Mouse (Mus musculus) heart, embryonic 12.5 days (tissue): ENCODE measurements around the gene Polr2g. TPM values are rescaled to one million over a fixed set of nuclear protein-coding genes. Genes with fewer than 3 reads are reported as not detected.

Experiments
- ATAC-seq: fragments of 200-750 bp; cut with Nextera tagmentation; 2 replicates; pipeline ENCODE4 v1.8.0; 2017; ENCODE audit warnings: moderate TSS enrichment, moderate library complexity; ENCODE audit not compliant: insufficient number of reproducible peaks, low FRiP score
- H3K27ac ChIP-seq: fragments of 300-500 bp; sonication (generic); 2 replicates; pipeline ENCODE4 v1.5.1; 2016; ENCODE audit warnings: mild to moderate bottlenecking, moderate library complexity; ENCODE audit not compliant: poor library complexity, severe bottlenecking
- H3K27me3 ChIP-seq: fragments of 300-500 bp; sonication (generic); replicated peaks from 2 replicates; pipeline ENCODE4 v1.6.1; 2016; ENCODE audit warnings: mild to moderate bottlenecking, moderate library complexity
- H3K36me3 ChIP-seq: fragments of 300-500 bp; sonication (generic); 2 replicates; pipeline ENCODE4 v1.6.1; 2016; ENCODE audit warnings: mild to moderate bottlenecking, moderate library complexity
- H3K4me1 ChIP-seq: fragments of 300-500 bp; sonication (generic); replicated peaks from 2 replicates; pipeline ENCODE4 v1.6.1; 2016; ENCODE audit warnings: mild to moderate bottlenecking
- H3K4me2 ChIP-seq: fragments of 300-500 bp; sonication (generic); 2 replicates; pipeline ENCODE4 v1.6.1; 2016; ENCODE audit warnings: mild to moderate bottlenecking, moderate library complexity
- H3K4me3 ChIP-seq: fragments of 300-500 bp; sonication (generic); 2 replicates; pipeline ENCODE4 v1.5.1; 2016; ENCODE audit warnings: mild to moderate bottlenecking
- H3K9ac ChIP-seq: fragments of 300-500 bp; sonication (generic); 2 replicates; pipeline ENCODE4 v1.6.1; 2016; ENCODE audit warnings: mild to moderate bottlenecking, moderate library complexity
- H3K9me3 ChIP-seq: fragments of 300-500 bp; sonication (generic); replicated peaks from 2 replicates; pipeline ENCODE4 v1.6.1; 2016; ENCODE audit warnings: mild to moderate bottlenecking, moderate library complexity
- whole genome bisulfite sequencing: fragments of 180-500 bp; shearing (Covaris S2); methylation state at CpG from one replicate; pipeline ENCODE4 v1.1.7; 2016; 5-methylcytosine and 5-hydroxymethylcytosine counted together
- polyA plus RNA-seq: library from polyadenylated mRNA; unstranded; fragments of >200 nt; fragmentation: Nextera tagmentation; extraction: Ambion mirVana; gene quantifications from 2 replicates; pipeline ENCODE4 v1.2.1, GENCODE M21; 2016

Gene Polr2g
- polyA plus RNA-seq, 1 experiment from 2014 or later = 145 TPM

DNA sequence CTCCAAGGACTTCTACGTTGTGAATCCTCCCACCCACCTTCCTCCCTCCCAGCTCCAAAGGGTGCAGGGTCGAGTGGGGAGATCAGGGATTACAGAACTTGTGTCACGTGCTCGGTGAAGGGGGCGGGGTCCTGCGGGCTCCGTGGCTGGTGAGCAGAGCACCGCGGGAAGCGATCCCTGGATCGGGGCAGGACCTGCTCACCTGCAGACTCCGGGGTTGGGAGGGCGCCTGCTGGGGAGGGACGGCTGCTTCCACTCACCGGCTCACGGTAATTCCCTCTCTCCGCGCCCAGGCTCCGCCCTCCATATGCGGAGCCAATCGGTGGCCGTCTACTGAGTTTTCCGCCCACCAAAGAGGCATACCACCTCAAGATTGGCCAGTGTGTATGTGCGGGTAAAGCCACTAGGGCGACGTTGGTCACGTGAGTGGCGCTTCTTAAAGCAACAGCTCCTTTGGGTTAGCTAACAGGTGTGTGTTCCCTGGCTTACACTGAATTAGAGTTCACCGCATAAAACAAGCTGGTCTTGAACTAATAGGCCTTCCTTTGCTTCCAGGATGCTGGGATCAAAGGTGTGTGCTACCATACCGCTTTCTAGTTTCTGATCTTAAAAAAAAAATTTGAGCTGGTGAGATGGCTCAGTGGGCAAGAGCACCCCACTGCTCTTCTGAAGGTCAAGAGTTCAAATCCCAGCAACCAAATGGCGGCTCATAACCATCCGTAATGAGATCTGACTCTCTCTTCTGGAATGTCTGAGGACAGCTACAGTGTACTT is 12.2 kb downstream of the Polr2g start, which contains the start of gene Taf6l:
TSS of gene Taf6l (minus strand) at position 410 of the 774 bp plus-strand sequence.
- H3K27me3 ChIP-seq = no peaks in the 10 kb centered on the region
- WGBS = under 1% methylated on average over 32 of the region's 32 CpGs
- peak; percentile 100 for ATAC-seq
- H3K36me3 ChIP-seq = peaks cover 38% of the 10 kb centered on the region
- H3K9me3 ChIP-seq = no peaks in the 10 kb centered on the region
- peaks cover 9% of the 10 kb centered on the region for H3K4me1 ChIP-seq
- H3K4me2 ChIP-seq = peak within 1 kb of the TSS; percentile 85
- peak within 1 kb of the TSS; percentile 84 for H3K9ac ChIP-seq
- peak within 1 kb of the TSS; percentile 85 for H3K27ac ChIP-seq
- peak within 1 kb of the TSS; percentile 90 for H3K4me3 ChIP-seq

GRCm38 (mm10) chr19:8774951-8775421 is 23.4 kb downstream of the Polr2g start:
- H3K36me3 ChIP-seq = peaks cover 34% of the 10 kb centered on the region
- peaks cover 28% of the 10 kb centered on the region for H3K4me1 ChIP-seq
- peak overlapping the region; percentile 100 for H3K27ac ChIP-seq
- H3K9ac ChIP-seq = peak overlapping the region; percentile 98
- 4% methylated on average over 20 of the region's 20 CpGs for WGBS
- H3K27me3 ChIP-seq = no peaks in the 10 kb centered on the region
- ATAC-seq = peak; percentile 2
- H3K9me3 ChIP-seq = no peaks in the 10 kb centered on the region
- H3K4me2 ChIP-seq = peak overlapping the region; percentile 88
- peak overlapping the region; percentile 98 for H3K4me3 ChIP-seq

- peak within 1 kb of the TSS; percentile 98 for H3K4me3 ChIP-seq
- peak within 1 kb of the TSS; percentile 88 for H3K4me2 ChIP-seq
- peak within 1 kb of the TSS; percentile 98 for H3K9ac ChIP-seq
- no peaks in the 10 kb centered on the region for H3K9me3 ChIP-seq
- H3K27ac ChIP-seq = peak within 1 kb of the TSS; percentile 100
- under 1% methylated on average over 68 of the region's 68 CpGs for WGBS
- H3K27me3 ChIP-seq = no peaks in the 10 kb centered on the region
- ATAC-seq = peak; percentile 93
- peaks cover 36% of the 10 kb centered on the region for H3K36me3 ChIP-seq
- H3K4me1 ChIP-seq = peaks cover 28% of the 10 kb centered on the region
Measured at GRCm38 (mm10) chr19:8774086-8774835, 24.1 kb downstream of the Polr2g start, which contains the start of gene Tmem179b. Tmem179b (minus strand) TSS chr19:8774467.

DNA sequence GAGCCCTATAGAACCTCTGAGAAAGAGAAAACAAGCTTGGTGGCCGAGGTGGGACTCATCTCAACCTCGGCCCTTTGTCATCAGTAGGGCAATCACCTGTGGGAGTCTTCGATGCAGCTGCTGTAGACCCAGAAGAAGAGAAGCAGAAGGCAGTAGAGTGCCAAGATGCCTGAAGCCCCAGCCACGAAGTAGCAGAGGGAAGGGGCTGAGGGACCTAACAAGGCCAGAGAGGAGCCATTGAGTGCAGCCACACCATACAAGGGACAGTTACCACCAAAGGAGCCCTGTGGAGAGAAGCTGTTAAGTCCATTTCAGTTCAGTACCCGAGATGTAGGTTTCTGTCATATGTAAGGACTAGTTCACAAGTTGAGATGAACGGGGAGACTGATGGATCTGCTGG is 25.0 kb downstream of the Polr2g start:
- WGBS = 38% methylated on average over 6 of the region's 6 CpGs
- Histone ChIP-seq H3K9ac (peak overlapping the region; percentile 98), H3K9me3 (no peaks in the 10 kb centered on the region), H3K4me2 (peak overlapping the region; percentile 88), H3K27me3 (no peaks in the 10 kb centered on the region), H3K27ac (peak overlapping the region; percentile 22), H3K4me1 (peaks cover 28% of the 10 kb centered on the region), H3K4me3 (peak overlapping the region; percentile 98), H3K36me3 (peaks cover 36% of the 10 kb centered on the region)
- no peak for ATAC-seq

DNA sequence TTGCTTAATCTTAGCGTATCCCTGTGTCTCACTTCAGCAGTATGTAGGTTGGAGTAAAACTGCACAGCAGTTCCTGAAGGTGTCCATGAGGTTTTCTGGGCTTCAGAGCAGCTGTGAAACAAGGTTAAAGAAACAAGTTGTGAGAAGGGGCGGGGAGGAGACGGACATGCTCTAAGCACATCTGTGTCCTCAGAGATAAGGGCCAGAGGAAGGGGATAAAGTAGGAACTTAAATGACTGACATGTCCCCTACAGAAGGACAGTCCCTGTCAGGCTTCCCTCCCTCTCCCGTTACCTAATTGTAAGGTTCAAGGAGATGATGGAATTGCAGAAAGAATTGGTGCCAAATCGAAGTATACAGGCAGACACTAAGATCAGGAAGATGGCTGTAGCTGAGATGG is 25.4 kb downstream of the Polr2g start:
- 60% methylated on average over 5 of the region's 5 CpGs for WGBS
- no peaks in the 10 kb centered on the region for H3K9me3 ChIP-seq
- H3K27ac ChIP-seq = peak overlapping the region; percentile 22
- peak overlapping the region; percentile 98 for H3K4me3 ChIP-seq
- peak overlapping the region; percentile 88 for H3K4me2 ChIP-seq
- H3K4me1 ChIP-seq = peaks cover 28% of the 10 kb centered on the region
- no peaks in the 10 kb centered on the region for H3K27me3 ChIP-seq
- H3K9ac ChIP-seq = peak overlapping the region; percentile 98
- no peak for ATAC-seq
- peaks cover 36% of the 10 kb centered on the region for H3K36me3 ChIP-seq

GRCm38 (mm10) chr19:8770567-8771270 is 27.7 kb downstream of the Polr2g start, which contains the start of gene Tmem223:
Tmem223 (plus strand) TSS chr19:8770996.
- Histone ChIP-seq H3K27me3 (no peaks in the 10 kb centered on the region), H3K9me3 (no peaks in the 10 kb centered on the region), H3K4me1 (peaks cover 28% of the 10 kb centered on the region), H3K36me3 (peaks cover 57% of the 10 kb centered on the region), H3K4me3 (peak within 1 kb of the TSS; percentile 74), H3K4me2 (peak within 1 kb of the TSS; percentile 87), H3K9ac (peak within 1 kb of the TSS; percentile 98), H3K27ac (peak within 1 kb of the TSS; percentile 92)
- WGBS = 20% methylated on average over 29 of the region's 29 CpGs
- peak; percentile 44; the same call in 1 of the 2 replicates for ATAC-seq

GRCm38 (mm10) chr19:8765562-8765961 is 32.8 kb downstream of the Polr2g start:
- H3K27me3 ChIP-seq = no peaks in the 10 kb centered on the region
- no peak overlapping the region for H3K27ac ChIP-seq
- H3K4me2 ChIP-seq = no peak overlapping the region
- H3K4me3 ChIP-seq = no peak overlapping the region
- WGBS = 96% methylated on average over 9 of the region's 9 CpGs
- peaks cover 81% of the 10 kb centered on the region for H3K36me3 ChIP-seq
- H3K9ac ChIP-seq = no peak overlapping the region
- no peaks in the 10 kb centered on the region for H3K9me3 ChIP-seq
- H3K4me1 ChIP-seq = peaks cover 4% of the 10 kb centered on the region
- no peak for ATAC-seq

DNA sequence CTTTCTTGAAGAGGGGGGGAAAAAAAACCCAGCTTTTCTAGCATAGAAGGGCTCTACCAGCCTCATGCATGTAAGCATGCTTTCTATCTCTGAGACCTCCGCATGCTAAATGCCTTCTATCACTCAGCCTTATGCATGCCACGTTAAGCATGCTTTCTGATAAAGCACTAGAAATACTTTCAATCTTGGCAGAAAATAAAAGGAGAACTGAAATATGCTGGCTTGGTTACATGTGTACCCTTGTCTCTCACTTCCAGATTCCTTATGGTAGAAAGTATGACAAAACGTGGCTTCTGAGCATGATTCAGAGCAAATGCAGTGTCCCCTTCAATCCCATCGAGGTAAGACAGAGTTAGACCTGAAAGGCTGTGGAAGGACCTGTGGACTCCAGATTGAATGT is 35.1 kb downstream of the Polr2g start:
- Histone ChIP-seq H3K9ac (no peak overlapping the region), H3K4me2 (no peak overlapping the region), H3K4me1 (peaks cover 9% of the 10 kb centered on the region), H3K27ac (no peak overlapping the region), H3K9me3 (no peaks in the 10 kb centered on the region), H3K27me3 (no peaks in the 10 kb centered on the region), H3K36me3 (peaks cover 62% of the 10 kb centered on the region), H3K4me3 (no peak overlapping the region)
- WGBS = 84% methylated on average over 4 of the region's 4 CpGs
- no peak for ATAC-seq

- Histone ChIP-seq H3K9me3 (no peaks in the 10 kb centered on the region), H3K4me2 (no peak overlapping the region), H3K27me3 (no peaks in the 10 kb centered on the region), H3K9ac (no peak overlapping the region), H3K4me3 (no peak overlapping the region), H3K27ac (no peak overlapping the region), H3K4me1 (peaks cover 15% of the 10 kb centered on the region), H3K36me3 (peaks cover 38% of the 10 kb centered on the region)
- no peak for ATAC-seq
- WGBS = 93% methylated on average over 2 of the region's 2 CpGs
Measured at GRCm38 (mm10) chr19:8760757-8761156, 37.6 kb downstream of the Polr2g start.

DNA sequence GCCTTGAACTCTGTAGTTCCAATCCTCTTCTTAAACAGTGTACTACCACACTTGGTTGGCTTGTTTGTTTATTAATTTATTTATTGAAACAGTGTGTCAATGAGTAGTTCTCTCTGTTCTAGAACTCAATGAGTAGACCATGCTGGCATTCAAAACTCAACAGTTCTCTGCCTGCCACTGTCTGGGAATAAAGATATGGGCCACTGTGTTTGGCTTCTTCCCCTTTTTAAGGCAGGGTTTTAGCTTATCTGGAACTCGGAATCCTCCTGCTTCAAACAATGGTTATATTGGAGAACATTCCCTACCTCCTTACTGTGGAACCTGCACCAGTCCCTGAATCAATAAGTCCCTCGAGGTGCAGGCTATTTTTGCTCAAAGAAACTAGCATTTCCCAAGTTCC is 39.5 kb downstream of the Polr2g start:
- H3K36me3 ChIP-seq = peaks cover 36% of the 10 kb centered on the region
- H3K4me2 ChIP-seq = peak overlapping the region; percentile 63
- no peak overlapping the region for H3K27ac ChIP-seq
- WGBS = 71% methylated on average over 2 of the region's 2 CpGs
- no peak overlapping the region; the same call in 1 of the 2 replicates for H3K4me3 ChIP-seq
- no peaks in the 10 kb centered on the region for H3K27me3 ChIP-seq
- ATAC-seq = no peak
- no peaks in the 10 kb centered on the region for H3K9me3 ChIP-seq
- no peak overlapping the region for H3K9ac ChIP-seq
- peaks cover 20% of the 10 kb centered on the region for H3K4me1 ChIP-seq
